ENCODE assay signal across 11 mouse cellular contexts in the genomic region with DNA sequence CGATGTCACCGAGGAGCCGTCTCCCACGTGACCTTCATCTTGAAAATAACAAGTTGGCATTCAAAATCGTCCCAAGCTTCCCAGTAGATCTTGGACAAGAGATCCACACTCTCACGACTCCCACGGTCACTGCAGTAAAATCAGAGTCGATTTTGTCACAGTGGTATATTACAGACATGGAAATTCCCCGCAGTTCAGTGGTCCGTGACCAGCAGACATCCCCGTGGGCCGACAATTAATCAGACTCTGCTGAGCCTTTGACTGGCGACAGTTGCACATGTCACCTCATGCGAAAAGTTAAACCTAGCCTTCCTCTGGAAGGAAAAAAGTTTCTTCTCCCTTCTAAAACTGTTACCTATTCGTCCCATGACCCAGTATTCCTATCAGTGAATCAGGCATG.
"Had no signal": no experiment of that assay in that cellular context is flagged by ENCODE, and none has a peak within 500 bp of the region (broad histone marks: within the 10 kb centered on the region; RNA-seq: fewer than 3 reads in every experiment).

No protein-coding gene starts in this region.

- H3K4me3 ChIP-seq: limb, embryonic 10.5 days; liver, embryonic 15.5 days; midbrain, embryonic 13.5 days; stomach, embryonic 15.5 days had no signal

- H3K9me3 ChIP-seq: limb, embryonic 10.5 days; liver, embryonic 15.5 days; midbrain, embryonic 13.5 days; stomach, embryonic 15.5 days had no signal

- H3K4me2 ChIP-seq: liver, embryonic 11.5 days; liver, embryonic 15.5 days; midbrain, embryonic 13.5 days; stomach, embryonic 15.5 days had no signal

- H3K27me3 ChIP-seq: liver, embryonic 15.5 days; stomach, embryonic 15.5 days had no signal

- DNase-seq: lung, adult 2 months; right cerebral cortex, postnatal 14 days; thymus, adult 2 months; thymus, postnatal 25 days had no signal

- H3K9ac ChIP-seq: liver, embryonic 15.5 days; midbrain, embryonic 13.5 days; stomach, embryonic 15.5 days had no signal

- H3K4me1 ChIP-seq: liver, embryonic 15.5 days had no signal

- H3K36me3 ChIP-seq: limb, embryonic 10.5 days; liver, embryonic 15.5 days; midbrain, embryonic 13.5 days; stomach, embryonic 15.5 days had no signal

- ATAC-seq: intestine, embryonic 16.5 days; lung, postnatal 0 days; midbrain, embryonic 13.5 days had no signal

- H3K27ac ChIP-seq: limb, embryonic 10.5 days; liver, embryonic 15.5 days; stomach, embryonic 15.5 days had no signal
